Mouse (Mus musculus) left cerebral cortex, adult 8-10 months (tissue): ENCODE measurements around the gene Nup43. TPM values are rescaled to one million over a fixed set of nuclear protein-coding genes. Genes with fewer than 3 reads are reported as not detected.
"Not testable (repeated sequence)": the region's sequence is repeated elsewhere in the genome, so short reads cannot be mapped to it uniquely, and the experiment has no call there.

ENCODE experiments used
- DNase-seq, 2 experiments: peaks; one replicate each; pipeline ENCODE4 v3.0.0; 2022; ENCODE audit warnings: low spot score in 2 of 2
- total RNA-seq, 4 experiments: library from RNA; stranded (reverse); gene quantifications; 2 replicates each; pipeline ENCODE4 v1.2.4; 2022

Nup43 gene
- 1 to 10 TPM; 6.3 to 7.3 (median 6.9) TPM for total RNA-seq

- peak; percentile 83 to 85 for DNase-seq
Observed at GRCm38 (mm10) chr10:7667342-7667802, at the start of gene Nup43. Gene Nup43, plus strand, starts transcription at chr10:7667503.

- DNase-seq = not testable (repeated sequence)
Observed at GRCm38 (mm10) chr10:7617556-7617955, 49.7 kb upstream of the Nup43 start.

GRCm38 (mm10) chr10:7619821-7620241, 47.5 kb upstream of the Nup43 start:
- no peak for DNase-seq

GRCm38 (mm10) chr10:7620723-7621122, 46.6 kb upstream of the Nup43 start:
- no peak for DNase-seq

- no peak for DNase-seq
Observed at GRCm38 (mm10) chr10:7622378-7622777, 44.9 kb upstream of the Nup43 start.

GRCm38 (mm10) chr10:7623861-7624518, 43.3 kb upstream of the Nup43 start:
- no peak for DNase-seq

- no peak for DNase-seq
Observed at GRCm38 (mm10) chr10:7629092-7629491, 38.2 kb upstream of the Nup43 start.

- DNase-seq = no peak
Observed at GRCm38 (mm10) chr10:7630286-7630685, 37.0 kb upstream of the Nup43 start.

GRCm38 (mm10) chr10:7630951-7631720, 36.2 kb upstream of the Nup43 start:
- DNase-seq = no peak

- no peak for DNase-seq
Observed at GRCm38 (mm10) chr10:7640366-7640765, 26.9 kb upstream of the Nup43 start.

GRCm38 (mm10) chr10:7645911-7646310, 21.4 kb upstream of the Nup43 start:
- no peak for DNase-seq

- DNase-seq = no peak
Observed at GRCm38 (mm10) chr10:7649059-7649458, 18.2 kb upstream of the Nup43 start.

- DNase-seq = no peak
Observed at GRCm38 (mm10) chr10:7651057-7651456, 16.2 kb upstream of the Nup43 start.

- DNase-seq = no peak
Observed at GRCm38 (mm10) chr10:7662471-7663141, 4.7 kb upstream of the Nup43 start.

GRCm38 (mm10) chr10:7663159-7664026, 3.9 kb upstream of the Nup43 start:
- DNase-seq = peak; percentile 89

GRCm38 (mm10) chr10:7664027-7664526, 3.2 kb upstream of the Nup43 start:
- DNase-seq = no peak

- DNase-seq = no peak
Observed at GRCm38 (mm10) chr10:7664889-7665288, 2.4 kb upstream of the Nup43 start.

GRCm38 (mm10) chr10:7673673-7674072, 6.4 kb downstream of the Nup43 start:
- no peak for DNase-seq

- peak; percentile 64 to 82 for DNase-seq
Observed at GRCm38 (mm10) chr10:7680731-7681301, 13.5 kb downstream of the Nup43 start, which contains the start of the genes Pcmt1 and Lats1. Gene Pcmt1, minus strand, starts transcription at chr10:7681136. Gene Lats1, plus strand, starts transcription at chr10:7681214.

- peak; percentile 14 to 35 for DNase-seq
Observed at GRCm38 (mm10) chr10:7681343-7682025, 14.2 kb downstream of the Nup43 start.
